Mouse (Mus musculus) embryo, embryonic 11 days (tissue): Measurements from ENCODE around the gene Plxna4.

ENCODE experiments used
- DNase-seq: peaks from one replicate; pipeline ENCODE4 v3.0.0-alpha.2; 2015

The Plxna4 gene

DNA sequence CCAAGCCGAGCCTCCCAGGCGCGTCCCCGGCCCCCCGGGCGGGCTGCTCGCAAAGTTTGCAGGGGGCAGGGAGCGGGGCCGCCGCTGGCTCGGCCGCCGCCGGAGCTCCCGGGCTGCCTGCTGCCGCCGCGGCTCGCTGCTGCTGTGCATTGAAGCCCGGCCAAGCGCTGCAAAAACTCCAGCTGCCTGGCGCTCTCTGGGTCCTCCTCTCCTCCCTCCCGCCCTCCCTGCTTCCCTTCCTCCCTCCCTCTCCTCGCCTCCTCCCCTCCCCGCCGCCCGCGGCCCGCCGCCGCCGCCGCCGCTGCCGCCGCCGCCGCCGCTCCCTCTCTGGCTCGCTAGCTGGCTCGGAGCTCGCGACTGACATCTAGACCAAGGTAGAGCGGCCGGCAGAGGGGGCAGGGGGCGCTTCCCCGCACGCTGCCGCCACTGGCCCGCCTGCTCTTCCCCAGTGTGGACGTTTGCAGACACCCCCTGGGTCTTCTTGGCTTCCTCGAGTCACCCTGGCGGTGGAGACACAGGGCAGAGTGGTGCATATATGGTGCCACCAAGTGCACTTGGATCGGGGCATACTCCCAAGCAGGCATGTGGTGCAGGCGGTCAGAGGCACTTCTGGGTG is at the start of gene Plxna4:
Gene Plxna4, minus strand, starts transcription at position 137 of the 616 bp plus-strand sequence.
- DNase-seq: peak; percentile 82

DNA sequence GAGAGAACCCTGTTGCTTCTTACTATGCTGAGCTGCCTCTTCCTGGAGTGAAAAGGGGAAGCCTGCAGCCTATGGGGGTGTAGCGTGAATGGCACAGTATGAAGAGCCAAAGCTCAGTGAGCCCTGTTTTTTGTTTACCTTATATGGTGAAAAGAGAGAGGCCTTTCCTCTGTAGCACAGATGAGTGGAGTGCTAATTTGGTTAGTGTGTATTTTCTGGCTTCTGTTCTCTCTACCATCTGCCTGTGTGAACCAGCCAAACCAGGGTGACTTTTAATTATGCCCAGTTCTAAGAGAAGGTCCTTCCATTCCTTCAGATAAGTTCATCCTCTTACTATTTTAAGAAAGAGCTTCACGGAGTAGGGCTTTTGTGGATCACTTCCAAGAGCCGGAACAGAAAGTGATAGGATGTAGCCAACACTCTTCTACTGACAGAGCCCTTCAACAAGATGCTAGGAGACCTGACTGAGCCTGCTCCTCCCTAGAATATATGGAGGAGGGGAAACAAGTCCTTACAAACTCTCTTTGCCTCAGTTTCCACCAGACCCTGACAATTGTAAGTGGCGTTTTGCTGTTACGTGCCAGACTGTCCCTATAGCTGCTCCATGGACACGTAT is 49.7 kb upstream of the Plxna4 start:
- DNase-seq: no peak

DNA sequence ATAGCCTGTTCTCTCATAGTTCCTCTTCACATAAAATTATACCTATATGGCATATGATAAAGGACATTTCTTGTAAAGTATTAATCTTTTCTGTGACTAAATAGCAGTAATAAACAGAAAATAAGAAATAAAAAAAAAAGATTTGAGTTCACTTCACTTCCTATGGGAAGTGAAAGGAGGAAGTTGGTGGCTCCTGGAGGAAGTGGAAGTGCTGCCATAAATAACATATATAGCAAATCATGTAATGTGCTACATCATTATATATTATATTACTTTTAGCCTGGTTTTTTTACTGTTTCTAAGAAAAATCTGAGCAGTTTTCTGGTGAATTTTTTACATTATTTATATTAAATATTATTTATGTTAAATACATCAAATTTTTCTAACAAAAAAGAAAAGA is 22.7 kb upstream of the Plxna4 start:
- DNase-seq: no peak

DNA sequence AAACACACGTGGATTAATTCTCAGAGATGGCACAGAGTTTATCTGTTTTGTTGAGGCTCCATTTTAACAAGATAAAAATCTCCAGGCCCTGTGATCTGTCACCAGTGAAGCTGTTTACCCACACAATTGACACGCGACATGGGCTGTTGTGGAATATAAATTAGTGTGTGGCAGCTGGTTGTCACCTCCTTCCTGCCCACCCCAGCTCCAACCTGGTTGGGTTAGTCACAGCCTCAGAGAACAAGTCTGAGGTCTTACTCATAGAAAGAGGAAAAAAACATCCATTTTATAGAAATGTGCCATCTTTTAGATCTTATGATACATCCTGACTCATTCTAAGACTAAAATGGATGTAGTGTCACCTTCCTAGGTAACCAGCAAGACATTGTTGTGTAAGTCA is 18.8 kb upstream of the Plxna4 start:
- DNase-seq: no peak

DNA sequence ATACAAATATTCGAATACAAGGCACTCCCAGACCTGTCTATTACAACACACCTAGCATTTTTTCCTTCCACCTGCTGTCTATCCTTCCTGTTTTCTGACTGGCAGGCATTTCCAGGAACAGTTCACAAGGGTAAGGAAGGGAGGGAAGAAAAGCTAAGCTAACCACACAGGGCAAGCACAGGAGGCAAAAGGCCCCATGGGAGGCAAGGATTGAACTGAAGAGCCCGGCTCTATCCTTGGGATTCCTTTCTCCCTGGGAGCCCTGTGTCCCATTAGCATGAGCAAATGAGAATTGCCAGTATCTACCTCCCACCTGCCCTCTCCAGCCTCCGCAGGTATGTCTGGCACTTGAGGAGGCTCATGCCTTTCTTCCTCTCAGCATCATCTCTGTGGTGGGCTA is 17.6 kb upstream of the Plxna4 start:
- DNase-seq: no peak

DNA sequence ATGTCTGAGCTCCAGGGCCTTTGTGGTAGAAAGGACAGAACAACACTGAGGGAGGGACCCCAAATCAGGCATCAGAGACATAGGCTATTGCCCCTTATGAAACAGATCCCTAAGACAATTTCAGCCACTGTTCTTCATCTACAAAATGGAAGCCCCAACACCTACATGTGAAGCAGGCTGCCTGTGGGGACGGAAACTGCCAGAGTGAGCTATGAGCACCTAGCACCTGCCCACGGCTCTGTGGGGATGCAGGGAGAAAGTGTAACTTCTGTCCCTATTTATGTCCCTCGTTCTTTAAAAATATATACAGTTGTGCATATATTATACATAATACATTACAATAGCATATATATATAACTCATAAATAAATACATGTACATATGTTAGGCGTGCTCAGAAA is 16.9 kb upstream of the Plxna4 start:
- no peak for DNase-seq

DNA sequence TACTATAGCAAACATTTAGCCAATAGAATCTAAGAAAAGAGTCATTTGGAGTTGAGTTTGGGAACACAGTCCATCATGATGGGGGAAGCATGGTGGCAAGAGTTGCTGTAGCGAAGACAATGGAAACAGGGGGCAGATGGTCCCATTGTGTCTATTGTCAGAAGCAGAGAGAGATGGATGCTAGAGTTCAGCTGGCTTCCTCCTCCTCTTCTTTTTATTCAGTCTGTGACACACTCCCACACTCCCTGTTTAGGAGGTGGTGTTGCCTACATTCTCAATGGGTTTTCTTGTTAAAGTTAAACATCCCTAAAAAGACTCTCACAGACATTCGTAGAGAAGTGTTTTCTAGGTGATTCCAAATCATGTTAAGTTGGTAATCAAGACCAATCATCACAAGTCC is 14.1 kb upstream of the Plxna4 start:
- no peak for DNase-seq

DNA sequence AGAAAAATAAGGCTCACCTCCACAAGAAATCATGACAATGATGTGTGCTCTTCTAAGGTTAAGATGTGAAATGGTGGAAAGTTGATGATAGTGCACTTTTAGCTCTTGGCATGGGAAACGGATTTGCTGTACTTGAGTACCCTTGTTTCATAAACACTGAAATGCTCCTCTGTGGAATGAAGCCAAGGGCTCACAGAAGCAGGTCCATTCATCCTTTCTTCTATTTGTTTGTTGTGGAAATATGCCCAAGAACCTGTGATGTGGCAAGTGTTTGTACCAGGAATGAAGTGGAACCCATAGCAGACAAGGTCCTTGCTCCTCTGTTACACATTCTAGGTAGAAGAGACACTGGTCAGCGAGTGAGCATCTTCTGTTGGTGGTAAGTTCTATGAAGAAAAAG is 13.3 kb upstream of the Plxna4 start:
- DNase-seq: no peak

DNA sequence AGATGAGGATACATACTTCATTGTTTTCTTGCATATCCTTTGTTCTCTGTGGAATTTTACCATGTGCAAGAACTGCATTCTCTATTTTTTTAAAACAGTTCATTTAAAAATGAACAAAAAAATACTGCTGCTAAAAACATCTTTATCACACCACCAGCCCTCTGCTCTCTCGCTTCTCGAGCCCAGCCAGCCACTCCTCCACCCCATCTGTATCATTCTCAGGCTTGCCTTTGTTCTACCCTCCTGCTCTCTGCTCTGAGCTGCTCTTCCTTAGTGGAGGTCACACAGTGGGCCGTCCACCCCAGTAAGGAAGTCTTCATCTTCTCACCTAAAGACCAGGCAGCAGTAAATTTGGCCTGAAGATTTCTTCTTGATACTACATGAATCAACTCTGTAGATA is 7.6 kb upstream of the Plxna4 start:
- DNase-seq: no peak

DNA sequence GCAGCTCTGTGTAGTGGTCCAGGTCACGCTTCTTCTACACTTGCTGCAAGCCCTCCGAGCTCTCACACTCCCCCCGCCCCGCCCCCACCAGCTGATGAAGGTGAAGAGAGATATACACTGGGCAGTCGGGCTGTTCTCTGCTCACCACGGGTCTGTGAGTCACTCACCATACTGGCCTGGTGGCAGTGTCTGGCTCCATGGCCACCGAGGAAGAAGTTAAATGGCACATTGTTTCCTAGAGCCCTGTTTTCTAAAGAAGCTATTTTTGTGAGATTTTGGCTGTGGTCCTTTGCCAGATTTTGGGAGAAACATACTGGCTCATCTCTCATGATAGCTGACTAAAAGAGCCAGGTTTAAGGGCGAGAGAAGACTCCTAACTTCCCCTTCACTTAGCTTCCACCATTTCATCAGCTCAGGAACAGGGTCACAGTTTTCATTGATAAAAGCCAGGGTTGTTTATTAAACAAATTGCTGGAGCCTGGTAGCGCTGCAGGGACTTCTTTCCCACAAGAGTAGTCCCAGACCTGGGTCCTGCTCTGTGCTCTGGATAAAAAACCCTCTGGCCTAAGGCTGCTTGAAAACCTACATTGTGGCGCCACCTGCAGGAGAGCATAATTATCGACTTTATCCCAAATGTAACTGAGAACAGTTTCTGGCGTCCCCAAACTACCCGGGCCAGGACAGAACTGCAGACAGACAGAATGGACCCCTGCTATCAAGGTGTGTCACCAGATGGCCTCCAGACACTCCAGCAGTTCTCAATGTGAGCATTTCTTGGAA is 3.2 kb upstream of the Plxna4 start:
- DNase-seq: peak; percentile 87

DNA sequence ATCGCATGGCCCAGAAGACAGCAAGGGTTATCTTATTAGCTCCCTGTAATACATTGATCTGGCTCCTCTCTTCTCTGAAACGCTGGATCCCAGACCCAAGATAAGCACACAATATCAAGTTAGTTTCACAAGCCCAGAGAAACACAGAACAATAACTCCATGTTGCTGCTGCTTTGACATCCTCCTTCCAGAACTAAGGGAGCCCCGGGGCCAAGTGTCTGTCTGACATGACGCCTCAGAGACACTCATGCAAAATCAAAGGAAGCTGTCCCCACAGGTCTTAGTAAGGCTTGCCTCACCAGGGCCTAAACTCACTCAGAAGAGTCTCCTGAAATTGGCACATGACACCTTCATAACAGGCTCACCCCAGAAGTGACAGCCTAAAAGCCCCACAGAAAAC is 1.6 kb upstream of the Plxna4 start:
- no peak for DNase-seq

DNA sequence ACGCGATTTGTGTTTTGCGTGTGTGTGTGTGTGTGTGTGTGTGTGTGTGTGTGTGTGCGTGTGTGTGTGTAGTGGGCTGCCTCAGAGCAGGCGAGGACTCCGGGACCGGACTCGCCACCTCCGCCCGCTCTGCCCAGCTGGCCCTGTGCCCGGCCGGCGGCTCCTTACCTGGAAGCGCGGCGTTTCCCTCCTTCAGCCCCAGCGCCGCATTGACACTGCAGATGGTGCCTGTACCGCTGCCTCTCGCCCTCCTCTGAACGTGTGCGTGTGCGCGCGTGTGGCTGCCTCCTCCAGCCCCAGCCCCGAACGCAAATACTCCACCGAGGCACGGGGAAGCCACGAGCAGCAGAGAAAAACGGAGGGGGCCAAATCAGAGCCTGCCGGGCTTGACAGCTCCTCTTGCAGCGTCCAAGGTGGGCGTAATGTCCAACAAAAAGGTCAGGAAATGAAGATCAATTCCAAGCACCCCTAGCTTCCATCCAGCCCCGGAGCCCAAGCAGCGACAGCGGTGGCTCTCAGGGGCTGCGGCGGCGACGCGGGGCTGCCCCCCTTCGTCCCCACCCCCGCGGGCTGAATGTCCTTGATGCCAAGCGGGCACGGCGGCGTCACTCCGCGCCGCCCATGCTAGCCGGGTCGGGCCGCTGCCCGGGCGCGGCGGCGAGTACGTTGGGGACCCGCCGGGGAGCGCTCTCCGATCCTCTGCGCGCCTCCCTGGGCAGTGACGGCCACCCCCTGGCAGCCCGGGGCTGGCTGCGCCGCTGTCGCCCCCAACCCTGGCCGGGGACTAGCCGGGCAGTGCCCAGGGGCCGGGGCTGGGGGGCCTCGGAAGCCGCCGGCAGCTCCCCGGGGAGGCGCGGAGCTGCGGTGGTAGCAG is 619 bp downstream of the Plxna4 start:
- peak; percentile 52 for DNase-seq

DNA sequence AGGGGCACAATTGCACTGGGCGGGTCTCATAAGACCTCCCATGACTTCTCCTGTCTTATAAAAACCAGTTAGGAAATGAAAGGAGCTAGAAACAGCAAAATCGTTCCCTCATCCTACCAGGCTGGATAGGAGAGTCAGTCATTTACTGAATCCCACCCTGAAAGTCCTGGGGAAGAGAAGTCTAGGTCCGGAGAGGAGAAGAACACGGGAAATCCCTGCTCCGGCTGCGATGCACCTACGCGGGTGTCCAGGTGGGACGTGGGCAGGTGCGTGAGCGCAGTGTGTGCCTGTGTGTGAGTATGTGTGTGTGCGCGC is 1.2 kb downstream of the Plxna4 start:
- no peak for DNase-seq

DNA sequence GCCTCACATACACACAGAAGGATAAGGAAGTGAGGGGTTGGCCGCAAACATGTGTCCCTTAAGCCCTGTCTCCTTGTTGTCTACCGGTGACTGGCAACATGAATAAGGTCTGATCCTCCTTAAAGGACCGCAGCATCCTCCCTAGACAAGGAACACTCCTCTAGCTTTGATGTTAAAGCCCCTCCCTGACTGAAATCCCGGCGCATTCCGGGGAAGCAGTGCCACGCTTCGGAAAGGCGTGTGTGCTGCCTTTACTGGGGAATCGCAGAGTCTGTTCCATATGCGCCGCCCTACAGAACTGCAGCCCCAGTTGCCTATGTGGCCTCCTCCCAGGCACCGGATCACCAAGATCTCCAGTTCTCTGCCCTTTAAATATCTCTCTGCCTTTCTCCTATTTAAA is 1.6 kb downstream of the Plxna4 start:
- peak; percentile 59 for DNase-seq

DNA sequence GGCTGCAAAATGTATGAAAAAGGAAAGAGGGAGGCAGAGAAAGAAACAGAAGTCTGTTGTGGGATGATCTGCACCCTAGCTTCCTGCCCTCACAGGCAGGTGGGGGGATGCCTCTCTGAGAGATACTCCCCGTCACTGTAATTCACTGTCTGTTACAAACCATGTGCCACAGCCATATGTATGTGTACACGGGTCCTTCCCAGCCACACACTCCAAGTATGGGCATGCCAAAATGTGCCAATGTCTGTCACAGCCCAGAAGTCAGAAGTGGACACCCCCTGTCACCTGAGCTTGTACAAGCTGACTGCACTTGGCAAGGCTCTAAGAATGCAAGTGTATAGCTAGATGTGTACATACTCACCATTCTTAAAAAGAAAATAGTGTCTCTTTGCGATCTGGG is 2.8 kb downstream of the Plxna4 start:
- DNase-seq: no peak

DNA sequence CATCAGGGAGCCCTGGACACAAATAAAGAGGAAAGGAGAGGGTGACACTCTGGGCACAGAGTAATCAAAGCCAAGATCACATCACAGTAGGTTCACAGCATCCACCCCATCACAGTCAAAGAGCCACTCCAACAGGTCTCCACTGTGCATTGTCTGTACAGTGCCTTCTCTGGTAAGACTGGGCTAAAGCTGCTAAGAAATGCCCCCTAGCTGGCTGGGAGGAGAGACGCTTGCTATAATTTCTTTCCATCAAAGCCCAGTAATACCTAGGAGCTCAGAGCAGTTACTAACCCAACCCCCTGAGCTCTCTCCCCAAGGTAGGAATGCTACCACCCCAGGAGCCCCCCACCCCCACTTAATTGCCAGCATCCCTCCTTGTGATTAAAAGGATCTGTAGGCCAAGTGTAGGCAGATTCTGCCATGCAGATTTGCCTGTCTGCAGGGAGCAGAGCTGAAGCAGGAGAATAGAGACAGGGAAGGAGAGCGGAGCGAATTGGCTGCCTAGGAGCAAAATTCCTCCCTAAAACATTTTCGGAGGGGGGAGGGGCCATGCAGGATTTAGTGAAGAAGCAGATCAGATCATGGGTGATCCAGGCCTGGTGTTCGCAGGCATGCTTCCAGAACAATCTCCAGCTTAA is 3.6 kb downstream of the Plxna4 start:
- DNase-seq: peak; percentile 48

DNA sequence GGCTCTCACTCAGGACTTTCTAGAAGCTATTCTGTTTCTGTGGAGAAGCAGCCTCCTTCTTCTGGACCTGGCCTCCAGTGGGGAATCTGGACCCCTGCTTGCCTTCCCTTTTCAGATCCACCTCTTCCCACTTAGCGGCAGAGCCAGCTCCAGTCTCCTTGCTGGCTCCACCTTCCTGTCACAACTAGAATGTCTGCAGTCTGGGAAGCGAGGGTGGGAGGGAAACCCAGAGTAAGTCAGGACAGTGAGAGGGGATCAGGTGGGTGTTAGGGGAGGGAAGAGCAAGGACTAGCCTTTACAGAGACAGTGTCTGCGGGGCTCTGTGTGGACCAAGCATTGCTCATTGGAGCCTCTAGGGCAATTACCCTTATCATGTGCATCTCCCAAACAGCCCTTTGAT is 4.4 kb downstream of the Plxna4 start:
- peak; percentile 43 for DNase-seq

DNA sequence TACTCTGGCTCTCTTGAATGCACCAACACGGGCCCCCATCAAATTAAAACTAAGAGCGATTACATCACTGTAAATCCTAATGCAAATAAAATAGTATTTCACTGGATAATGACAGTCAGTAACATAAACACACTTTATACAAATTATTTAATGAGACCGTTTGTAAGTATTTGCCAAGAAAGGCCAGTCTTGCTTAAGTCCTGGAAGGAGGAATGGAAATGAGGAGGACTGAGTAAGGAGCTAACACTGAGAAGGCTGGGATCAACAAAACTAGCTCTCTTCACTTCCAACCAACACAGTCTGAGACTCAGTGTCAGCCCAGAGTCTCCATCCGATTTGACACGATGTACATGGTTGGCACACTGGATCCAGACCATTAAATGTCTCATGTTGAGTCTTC is 16.5 kb downstream of the Plxna4 start:
- no peak for DNase-seq

DNA sequence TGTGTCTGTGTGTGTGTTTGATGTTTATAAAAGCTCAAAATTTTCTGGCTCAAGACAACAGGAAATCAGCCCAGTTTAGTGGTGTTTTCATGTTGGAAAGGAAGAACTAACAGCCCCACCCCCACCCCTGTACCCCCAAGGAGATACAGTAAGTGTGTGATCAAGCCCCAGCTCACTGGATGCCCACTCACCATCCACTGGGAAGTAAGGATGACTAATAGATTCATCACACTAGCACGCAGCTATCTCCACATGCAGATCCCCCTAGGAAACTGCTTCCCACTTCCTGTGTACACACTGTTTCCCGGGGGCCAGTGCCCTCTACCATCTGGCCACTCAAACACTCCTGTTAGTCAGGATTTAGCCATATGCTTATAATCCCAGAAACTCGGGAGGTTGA is 17.5 kb downstream of the Plxna4 start:
- no peak for DNase-seq

DNA sequence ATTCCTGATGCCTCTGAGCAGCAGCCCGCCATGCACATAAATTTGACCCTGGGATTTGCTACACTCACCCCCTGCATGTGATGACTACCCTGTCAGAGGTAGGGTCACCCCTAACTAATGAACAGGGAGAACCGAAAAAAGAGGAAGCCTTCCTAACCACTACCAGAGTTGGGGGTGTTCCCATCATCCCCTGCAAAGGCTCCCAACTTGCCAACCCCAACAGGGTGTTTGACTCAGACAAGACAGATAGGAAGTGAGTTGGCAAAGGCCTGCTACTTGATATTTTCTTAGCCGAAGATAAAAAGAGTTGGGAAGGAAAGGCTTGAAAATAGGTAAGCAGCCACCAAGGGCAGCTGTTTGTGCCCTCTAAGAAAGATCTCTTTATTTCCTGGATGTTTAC is 18.1 kb downstream of the Plxna4 start:
- no peak for DNase-seq

DNA sequence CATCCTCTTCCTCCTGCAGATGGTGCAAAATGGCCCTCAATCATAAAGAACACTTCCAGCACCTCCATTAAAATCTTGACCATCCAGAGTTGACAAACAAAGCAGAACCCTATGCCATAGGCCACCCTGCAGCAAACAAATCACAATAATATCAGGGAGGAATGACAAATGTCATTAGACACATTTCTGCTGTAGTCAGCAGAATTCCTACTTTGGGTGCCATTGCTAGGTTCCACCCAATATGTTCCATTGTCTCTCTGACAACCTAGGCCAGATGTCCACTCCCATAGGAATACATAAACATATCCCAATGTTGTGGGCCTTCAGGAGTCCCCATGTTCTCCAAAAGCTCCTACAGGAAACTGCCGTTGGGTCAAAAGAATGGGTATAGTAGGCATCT is 41.1 kb downstream of the Plxna4 start:
- no peak for DNase-seq

DNA sequence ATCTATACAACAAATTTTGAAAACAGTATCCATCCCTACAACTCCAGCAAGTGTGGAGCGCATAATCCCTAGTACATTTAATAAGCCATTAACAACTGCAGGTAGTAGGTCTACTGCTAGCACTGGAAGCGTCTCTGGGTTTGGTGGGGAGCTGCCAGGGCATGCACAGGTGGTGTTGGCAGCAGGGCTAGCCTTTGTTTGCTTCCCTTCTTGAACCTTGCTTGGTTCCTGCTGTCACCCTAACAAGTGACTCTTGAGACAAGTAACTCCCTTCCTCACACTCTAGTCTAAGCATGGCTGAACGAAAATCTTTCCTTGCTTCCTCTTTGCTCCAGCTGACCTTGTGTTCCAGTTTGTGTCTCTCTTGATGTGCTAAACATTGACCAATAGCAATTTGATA is 44.0 kb downstream of the Plxna4 start:
- DNase-seq: no peak

DNA sequence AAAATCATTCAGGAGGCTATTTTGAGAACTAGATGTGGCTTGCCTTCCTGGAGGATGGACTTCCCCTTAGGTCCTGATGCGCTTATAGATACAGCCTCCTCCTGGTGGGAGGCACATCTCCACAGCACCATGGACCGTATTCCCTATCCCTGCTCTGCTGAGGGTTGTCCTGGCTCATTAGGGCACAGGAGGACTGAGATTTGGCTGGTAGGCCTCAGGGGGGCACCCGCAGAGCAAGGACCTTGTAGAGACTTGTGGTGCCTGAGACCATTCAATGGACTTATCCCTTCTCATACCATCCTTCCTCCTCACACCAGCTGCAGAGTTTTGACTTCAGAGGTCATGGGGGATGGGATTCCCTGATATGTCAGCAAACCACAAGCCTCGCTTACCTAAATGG is 47.8 kb downstream of the Plxna4 start:
- DNase-seq: no peak
